Mouse (Mus musculus) left cerebral cortex, postnatal 4 days (tissue): Measurements from ENCODE around the gene Gm20388. TPM values are rescaled to one million over a fixed set of nuclear protein-coding genes. Genes with fewer than 3 reads are reported as not detected.
A peak's percentile ranks its signal among the peaks of the same experiment; 100 is the strongest.

Experiments
- DNase-seq: peaks from one replicate; pipeline ENCODE4 v3.0.0-alpha.2; 2022
- intact Hi-C: fragments of 180-260 bp; cut with DNase I; formaldehyde crosslinking; loops from one replicate; pipeline ENCODE4 v1.15.1; 2025
- total RNA-seq, 2 experiments: library from RNA; stranded (reverse); gene quantifications; 2 replicates each; pipeline ENCODE4 v1.2.3; 2021

The Gm20388 gene
- total RNA-seq, 2 experiments from 2014 or later: 6.5 to 12.8 TPM

DNA sequence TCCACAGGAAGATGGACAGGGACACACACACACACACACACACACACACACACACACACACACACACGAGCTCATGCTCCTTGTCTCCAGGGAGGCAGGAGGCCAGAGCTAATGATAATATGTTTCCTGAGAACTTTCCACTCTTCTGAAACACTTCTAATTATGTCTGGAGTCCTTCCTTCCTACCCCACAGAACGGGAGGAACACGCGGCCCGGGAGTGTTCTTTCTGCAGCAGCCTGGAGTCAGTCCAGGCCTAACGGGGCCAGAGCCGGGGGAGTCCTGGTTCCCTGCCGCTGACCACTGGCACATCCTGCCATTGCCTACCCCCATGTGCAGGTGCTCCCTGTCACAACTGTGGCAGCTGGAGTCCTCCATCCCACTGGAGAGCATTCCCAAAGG is 1421.8 kb downstream of the Gm20388 start:
- no peak for DNase-seq
- intact Hi-C loops: no loop called here

DNA sequence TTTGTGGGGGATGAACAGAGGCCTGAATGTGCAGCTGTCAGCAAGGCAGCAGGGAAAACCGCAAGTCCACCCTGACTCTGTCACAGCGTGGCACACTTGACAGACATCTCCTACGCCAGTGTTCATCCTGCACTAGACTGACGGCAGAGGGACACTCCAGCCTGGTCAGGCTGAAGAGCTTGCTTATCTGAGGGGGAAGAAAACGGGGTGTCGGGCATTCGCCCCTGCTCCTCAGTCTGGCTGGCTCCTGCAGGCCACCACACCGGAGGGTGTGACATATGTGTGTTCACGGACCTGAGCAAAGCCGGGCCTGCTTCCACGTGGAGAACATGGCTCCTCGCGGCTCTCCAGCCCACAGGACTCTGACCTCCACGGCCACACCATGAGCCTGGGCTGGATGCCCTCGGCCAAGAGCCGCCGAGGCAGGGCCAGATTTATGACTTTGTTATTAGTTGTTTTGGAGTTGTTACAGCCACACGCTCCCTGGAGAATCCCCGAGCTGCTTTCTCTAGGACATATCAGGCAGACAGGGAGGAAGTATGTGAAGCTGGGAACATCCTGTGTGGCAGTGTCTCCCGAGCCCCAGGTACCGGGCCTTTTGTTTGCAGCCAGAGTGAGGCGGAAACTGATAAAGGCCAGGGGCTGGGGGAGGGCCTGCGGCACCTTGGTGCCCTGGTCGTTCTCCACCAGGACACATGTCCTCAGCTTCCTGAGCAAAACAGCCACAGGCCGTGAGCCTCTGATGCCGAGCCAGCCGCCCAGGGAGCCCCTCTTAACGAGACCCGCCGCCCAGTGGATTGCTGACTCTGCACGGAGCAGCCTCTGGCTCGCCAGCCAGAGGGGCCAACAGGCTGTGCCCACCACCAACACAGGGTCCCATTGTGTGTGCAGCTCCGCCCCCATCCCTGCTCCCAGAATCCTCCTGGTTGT is 1424.1 kb downstream of the Gm20388 start:
- DNase-seq: peak; percentile 32
- intact Hi-C loops: no loop called here

DNA sequence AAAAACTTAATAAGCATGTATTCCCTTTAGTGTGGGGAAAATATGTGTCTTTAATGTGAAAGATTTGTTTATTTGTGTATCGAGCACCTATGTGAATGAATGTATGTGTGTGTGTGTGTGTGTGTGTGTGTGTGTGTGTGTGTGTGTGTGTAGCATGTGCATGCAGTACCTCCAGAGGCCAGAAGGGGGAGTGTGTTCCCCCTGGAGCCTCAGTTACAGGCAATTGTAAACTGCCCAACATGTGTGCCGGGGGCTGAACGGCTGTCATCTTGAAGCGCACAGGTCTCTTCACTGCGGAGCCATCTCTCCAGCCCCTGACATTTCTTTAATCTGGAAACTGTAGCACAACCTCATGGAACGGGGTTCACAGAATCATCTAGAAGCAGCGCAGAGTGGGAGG is 1425.0 kb downstream of the Gm20388 start:
- intact Hi-C loops: no loop called here
- no peak for DNase-seq

DNA sequence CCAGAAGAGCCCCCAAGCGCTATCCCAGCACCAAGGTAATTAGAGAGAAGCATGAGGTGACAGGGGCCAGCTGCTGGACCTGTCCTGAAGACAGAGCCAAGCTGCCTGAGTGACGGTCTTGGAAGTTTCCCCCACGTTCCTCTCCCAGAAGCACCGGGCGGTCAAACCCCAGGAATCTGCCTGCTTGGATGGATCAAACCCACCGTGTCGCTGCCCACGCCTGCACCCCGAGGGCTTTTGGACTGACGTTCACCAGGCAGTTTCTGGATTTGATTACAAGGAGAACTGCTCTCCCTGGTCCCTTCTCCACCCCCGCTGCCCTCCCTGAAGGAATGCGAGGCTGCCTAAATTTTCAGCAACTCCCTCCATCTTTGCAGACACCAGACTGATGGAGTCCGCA is 1432.3 kb downstream of the Gm20388 start:
- no peak for DNase-seq
- intact Hi-C loops: no loop called here

DNA sequence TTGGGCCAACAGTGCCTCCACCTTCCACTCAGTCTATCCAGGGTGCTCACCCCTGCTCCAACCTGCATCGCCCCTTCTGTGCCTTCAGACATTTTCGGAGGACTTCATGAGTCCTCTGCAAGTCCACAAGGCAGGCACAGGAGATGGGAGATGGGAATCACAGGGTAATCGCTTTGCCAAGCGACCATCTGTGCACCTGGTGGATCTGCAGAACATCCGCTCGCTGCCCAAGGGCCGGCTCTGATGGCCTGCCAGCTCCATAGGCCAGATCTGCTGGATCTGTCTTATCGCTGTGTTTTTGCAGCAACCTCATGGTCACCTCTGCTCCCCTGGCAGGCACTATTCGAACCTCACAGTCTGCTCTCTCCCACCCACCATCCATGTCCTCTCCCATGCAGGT is 1433.8 kb downstream of the Gm20388 start:
- DNase-seq: no peak
- intact Hi-C loops: no loop called here

DNA sequence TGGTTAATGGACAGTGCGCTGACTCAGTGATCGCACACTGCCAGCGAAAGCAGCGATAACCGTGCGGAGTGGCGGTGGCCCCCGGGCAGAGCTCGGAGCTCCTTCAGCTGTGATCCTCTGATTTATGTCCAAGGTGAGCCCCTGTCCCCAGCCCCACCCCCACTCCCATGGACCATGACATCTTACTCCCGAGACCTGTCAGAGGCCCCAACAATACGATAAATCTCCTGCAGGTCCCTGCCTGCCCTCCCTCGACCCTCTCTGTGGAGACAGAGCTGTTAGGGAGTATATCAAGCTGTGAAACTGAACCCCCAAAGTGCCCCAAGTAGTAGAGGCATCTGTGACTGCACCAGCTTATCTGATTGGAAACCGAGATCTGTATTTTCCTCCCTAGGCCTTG is 1435.5 kb downstream of the Gm20388 start:
- intact Hi-C loops: no loop called here
- DNase-seq: no peak

DNA sequence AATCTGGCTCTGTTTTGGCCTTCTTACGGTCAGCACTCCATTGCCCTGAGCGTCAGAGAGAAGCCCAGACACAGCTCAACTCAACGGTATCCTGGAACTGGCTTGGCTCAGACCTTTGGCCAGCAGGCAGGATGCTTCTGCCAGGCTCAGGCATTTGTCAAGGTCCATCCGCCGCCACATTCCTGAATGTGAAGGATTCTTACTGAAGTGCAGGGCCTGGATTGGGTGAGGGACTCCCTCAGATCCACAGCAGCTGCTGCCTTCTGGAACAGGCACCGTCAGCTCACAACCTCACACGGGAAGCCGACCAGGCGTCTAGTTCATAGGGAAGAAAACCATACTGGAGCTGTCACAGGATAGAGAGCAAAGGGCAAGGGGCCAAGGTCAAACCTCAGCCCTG is 1436.2 kb downstream of the Gm20388 start:
- intact Hi-C loops: no loop called here
- DNase-seq: peak; percentile 32

DNA sequence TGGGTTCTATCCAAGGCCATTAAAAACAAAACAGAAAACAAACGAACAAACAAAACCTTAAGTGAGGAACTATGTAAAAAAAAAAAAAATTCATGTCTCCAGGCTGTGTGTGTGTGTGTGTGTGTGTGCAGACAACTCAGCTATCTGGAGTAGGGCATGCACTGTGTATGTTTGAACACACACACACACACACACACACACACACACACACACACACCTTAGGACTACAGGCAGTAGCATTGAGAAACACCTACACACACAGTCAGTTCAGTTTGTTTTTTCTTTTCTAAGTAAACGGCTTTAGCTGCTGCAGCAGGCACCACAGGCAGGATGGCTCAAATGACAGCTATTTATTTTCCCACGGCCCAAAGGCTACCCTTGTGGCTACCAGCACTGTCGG is 1438.4 kb downstream of the Gm20388 start:
- DNase-seq: no peak
- intact Hi-C loops: no loop called here

DNA sequence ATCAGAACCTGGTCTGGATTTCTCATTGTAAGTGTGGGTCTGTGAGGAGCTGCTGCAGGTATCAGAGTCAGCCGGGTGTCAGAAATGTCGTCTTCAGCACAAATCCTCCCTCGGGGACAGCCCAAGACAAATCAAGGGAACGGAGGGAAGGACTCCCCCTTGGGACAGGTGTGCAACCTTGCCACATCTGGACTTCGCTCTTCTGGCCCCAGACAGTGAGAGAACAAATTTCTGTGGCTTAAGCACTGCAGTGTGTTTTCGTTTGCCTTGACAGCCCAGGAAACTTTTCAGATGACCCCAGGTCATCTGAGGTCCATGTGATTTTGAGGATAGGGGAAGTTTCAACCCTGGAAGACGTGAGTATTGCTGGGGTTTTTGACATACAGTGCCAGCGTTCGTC is 1440.2 kb downstream of the Gm20388 start:
- DNase-seq: no peak
- intact Hi-C loops: no loop called here

DNA sequence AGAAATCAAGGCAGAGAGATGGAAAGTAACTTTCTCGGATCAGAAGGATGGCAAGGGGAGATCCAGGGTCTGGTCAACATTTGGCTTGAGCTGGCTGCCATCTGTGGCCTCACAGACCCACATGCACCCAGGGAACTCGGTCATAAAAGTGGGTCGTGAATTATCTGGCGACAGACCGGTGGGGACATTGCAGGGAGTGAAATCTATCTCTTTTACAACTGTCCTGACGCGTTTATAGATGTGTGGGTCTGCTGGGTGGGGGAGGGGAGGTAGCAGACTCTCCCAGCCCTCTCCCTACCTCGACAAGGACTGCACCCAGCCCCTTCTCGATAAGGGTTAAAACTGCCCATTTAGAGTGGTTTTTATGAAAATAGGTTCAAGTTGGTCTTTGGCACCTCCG is 1444.2 kb downstream of the Gm20388 start:
- intact Hi-C loops: no loop called here

DNA sequence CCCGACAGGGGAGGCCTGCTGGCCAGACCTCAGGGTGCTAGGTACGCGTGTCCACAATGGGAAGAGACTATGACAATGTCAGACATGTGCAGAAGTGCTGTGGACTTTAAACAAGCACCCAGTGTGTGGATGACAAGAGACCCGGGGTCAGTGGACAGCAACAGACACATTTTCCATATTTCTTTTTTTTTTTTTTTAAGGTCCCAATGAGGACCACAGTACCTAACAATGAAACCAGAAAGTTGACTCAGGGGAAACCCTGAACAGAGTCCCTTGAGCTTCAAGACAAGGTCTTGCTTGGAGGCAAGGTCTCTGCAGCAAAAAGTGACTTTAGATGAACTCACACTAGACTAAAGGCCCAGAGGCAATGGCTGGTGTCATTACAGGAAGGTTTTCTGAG is 1446.8 kb downstream of the Gm20388 start:
- no peak for DNase-seq
- intact Hi-C loops: no loop called here

More for the DNA sequence above, 1444.2 kb downstream of the Gm20388 start:
- no peak for DNase-seq

DNA sequence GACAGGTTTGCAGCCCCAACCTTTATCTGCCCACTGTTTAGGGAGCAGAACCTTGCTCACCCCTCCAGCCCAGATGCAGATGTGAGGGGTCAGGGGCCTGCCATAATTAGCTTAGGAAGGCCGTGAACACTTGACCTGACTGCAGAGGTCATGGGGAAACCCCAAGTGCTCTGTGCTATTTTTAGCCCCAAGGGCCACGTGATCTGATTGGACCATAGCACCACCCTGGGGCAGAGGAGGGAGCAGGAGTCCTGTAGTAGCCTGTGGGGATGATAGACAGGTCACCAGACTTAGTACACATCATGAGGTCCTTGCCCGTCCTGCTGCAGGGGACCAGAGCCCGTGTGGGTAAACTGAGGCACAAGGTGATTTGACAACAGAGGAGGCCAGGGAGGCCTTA is 1448.0 kb downstream of the Gm20388 start:
- intact Hi-C loops: no loop called here
- DNase-seq: no peak

DNA sequence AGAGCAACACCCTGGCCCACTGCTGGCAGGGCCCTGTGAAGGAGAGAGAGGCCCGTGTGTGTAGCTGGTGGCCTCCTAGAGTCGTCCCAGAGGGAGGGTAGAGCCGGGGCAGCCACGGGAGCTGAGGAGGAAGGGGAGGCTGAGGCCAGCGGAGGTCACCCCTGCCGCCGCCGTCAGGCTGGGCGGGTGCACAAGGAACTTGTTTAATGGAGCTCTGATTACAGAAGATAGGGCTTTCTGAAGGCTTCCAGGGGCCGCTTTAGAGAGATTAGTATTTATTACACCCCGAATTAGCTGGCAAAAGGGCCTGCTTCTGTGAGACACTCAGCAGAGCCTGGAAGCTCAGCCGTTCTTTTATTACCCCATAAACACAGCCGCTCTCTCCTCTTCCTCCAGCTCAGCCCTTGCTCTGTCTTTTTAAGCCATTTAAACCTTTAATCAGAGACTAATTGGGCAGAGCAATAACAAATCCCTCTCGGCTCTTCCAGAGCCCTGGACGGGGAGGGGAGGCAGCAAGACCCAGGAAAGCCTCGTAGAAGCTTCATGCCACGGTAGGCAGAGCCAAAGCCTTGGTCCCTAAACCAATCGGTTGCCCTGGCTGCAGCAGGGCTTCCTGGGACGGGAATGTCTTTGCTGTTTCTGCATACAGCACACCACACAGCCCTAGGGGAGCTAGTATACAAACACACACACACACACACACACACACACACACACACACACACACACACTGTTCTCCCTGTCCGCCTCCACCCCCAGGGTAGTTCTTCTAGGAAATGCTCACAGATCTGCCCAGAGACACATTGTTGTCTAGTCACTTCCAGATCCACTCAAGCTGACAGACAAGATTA is 1448.7 kb downstream of the Gm20388 start:
- DNase-seq: no peak
- intact Hi-C loops: no loop called here

DNA sequence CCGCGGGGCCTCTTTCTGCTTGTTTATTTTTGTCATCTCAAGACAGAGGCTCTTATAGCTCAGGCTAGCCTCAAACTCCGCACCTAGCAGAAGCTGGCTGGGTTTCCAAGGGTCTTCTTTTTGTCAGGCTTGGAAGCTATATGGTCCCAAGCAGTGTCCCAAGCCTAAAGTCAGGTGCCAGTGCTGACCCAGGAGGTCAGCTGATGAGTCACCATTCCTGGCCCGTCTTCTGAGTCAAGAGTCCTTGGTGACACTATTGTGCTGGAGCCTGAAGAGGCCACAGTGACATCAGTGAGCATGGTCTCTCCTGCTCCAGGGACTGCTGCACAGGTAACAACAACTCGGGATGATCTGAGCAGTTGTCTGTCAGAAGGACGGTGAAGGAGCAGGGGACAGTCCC is 1449.4 kb downstream of the Gm20388 start:
- intact Hi-C loops: no loop called here

DNA sequence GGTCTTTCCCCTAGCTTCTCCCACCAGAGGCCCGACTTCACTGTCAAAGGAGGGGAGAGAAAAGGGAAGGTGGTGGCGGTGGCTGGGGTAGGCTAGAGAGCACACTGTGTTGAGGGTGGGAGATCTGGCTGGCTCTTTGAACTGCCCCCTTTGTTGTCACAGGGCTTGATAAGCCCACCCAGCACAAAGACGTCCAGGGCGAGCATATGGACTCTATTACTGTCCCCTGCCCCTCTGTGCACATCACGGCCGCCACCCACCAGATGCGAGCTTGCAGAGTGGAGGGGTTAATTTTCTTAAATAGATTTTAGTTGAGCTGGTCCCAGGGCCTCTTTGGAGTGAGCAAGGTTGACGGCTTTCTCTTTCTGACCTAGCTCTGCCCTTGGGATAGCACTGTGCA is 1450.5 kb downstream of the Gm20388 start:
- intact Hi-C loops: no loop called here
- no peak for DNase-seq

More for the DNA sequence above, 1449.4 kb downstream of the Gm20388 start:
- no peak for DNase-seq

DNA sequence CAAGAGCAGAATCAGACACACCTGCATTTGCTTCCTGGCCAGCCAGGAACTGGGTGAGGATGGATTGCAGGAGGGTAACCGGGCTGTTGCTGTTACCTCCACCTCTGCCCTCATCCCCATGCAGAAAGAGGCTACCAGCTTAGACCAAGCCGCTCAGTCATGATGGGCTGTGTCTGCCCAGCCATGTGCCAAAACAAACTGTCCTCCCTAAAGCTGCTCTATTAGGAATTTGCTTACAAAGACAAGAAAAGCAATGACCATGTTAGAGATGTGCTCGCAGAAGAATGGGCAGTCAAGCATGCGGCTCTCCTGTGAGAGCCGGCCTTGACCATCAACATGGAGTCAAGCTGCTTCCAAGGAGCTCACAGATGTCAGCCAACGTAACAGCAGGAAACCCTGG is 1454.0 kb downstream of the Gm20388 start:
- DNase-seq: no peak
- intact Hi-C loops: no loop called here

DNA sequence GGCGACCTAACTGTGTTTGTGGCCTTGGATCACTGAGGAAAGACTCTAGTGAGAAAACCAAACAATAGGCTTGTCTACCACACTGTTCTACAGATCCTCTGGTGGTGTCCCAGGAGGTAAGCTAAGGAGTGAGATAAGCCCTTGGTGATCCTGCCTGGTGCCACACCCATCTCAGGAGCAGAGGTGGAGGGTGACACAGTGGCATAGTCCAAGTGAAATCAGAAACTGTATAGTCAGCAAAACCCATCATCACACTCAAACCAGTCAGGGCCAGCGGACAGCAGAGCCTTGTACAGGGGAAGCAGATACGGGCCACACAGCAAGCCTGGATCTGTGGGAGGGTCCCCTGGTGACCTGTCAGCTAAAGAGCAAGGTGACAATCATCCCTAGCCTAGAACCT is 1454.5 kb downstream of the Gm20388 start:
- DNase-seq: no peak
- intact Hi-C loops: no loop called here

DNA sequence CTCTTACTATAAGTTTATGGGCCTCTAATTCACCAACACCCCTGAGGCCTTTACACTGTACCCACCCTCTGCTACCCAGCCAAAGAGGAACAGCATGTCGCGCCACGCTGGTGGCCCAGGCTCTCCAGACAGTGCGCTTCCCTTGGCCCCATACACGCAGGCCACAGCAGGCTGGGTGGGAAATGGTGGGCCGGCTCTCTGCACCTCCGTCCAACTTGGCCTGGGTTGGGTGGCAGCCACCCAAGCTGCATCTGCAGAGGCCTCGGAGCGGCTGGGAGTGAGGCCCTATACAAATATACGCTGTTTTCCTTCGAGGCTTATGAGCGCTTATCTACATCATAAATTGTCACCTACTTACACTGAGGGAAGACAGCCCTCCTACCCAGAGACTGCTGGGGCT is 1456.0 kb downstream of the Gm20388 start:
- DNase-seq: peak; percentile 73

DNA sequence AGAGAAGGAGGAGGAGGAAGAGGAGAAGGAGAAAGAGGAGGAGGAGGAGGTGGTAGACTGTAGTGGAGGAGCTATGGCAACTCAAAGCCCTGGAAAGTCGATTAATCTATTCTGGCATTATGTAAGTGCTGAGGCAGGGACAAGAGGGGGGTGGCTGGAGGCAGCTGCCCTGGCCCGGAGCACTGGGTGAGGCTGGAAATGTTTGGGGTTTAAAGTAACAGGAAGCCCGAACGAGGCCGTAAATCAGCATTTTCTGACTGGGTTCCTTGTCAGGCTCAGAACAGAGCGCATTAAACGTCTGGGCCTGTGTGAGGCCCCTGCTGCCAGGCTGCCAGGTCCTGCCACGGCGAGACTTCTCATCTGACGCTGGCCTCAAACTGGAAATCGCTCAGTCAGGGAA is 1458.2 kb downstream of the Gm20388 start:
- no peak for DNase-seq
- intact Hi-C loops: no loop called here

More for the DNA sequence above, 1456.0 kb downstream of the Gm20388 start:
- intact Hi-C loops: no loop called here

DNA sequence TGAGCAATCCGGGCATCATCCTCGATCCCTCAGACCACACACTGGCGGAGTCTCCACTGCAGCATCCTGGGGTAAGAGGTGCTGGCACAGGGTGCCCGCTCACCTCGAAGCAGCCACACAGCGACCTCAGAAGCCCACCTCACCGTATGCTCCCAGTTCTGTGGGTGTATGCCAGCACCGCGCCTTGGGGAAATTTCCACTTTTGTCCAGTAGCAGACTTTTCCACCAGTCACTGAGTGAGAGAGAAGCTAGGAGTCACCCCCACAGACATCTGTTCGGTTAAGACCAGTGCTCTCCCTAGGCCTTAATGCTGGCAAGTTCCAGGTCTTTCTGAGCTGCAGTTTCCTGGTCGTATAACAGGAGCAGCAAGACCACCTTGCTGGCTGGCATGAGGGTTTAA is 1458.7 kb downstream of the Gm20388 start:
- intact Hi-C loops: no loop called here
- DNase-seq: no peak

DNA sequence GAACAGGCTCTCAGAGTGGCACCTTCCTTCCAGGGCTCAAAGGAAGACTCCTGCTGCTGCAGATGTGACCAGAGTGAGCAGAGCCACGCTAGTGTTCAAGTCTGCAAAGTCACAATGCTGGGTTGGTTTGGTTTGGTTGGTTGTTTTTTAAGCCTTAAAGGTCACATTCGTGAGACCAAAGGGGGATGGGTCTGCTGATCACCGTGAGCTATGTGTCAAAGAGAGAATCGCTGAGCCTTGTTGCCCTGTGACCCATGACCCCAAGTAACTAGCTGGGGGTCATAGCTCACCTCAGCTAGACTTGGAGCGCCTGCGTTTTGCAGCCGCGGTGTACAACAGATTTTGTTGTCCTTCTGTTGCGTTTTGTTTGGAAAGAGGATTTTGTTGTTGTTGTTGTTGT is 1460.6 kb downstream of the Gm20388 start:
- intact Hi-C loops: no loop called here
- DNase-seq: no peak
